Mouse (Mus musculus) hindbrain, embryonic 16.5 days (tissue): ENCODE measurements around the gene Sprr3. TPM values are rescaled to one million over a fixed set of nuclear protein-coding genes. Genes with fewer than 3 reads are reported as not detected.

Experiments used
- ATAC-seq: fragments of 200-750 bp; cut with Nextera tagmentation; 2 replicates; pipeline ENCODE4 v1.8.0; 2017; ENCODE audit warnings: moderate TSS enrichment, moderate library complexity
- H3K27ac ChIP-seq: fragments of 300-500 bp; sonication (generic); 2 replicates; pipeline ENCODE4 v1.5.1; 2014; ENCODE audit warnings: low read depth, mild to moderate bottlenecking, control low read depth, low read length, moderate library complexity
- H3K27me3 ChIP-seq: fragments of 300-500 bp; sonication (generic); replicated peaks from 2 replicates; pipeline ENCODE4 v1.6.1; 2014; ENCODE audit warnings: low read length; ENCODE audit not compliant: control insufficient read depth, insufficient read depth
- H3K36me3 ChIP-seq: fragments of 300-500 bp; sonication (generic); 2 replicates; pipeline ENCODE4 v1.6.1; 2014; ENCODE audit warnings: mild to moderate bottlenecking, low read length, moderate library complexity, mixed read lengths; ENCODE audit not compliant: control insufficient read depth, insufficient read depth
- H3K4me1 ChIP-seq: fragments of 300-500 bp; sonication (generic); 2 replicates; pipeline ENCODE4 v1.6.1; 2014; ENCODE audit warnings: low read depth, low read length; ENCODE audit not compliant: control insufficient read depth, insufficient read depth
- H3K4me2 ChIP-seq: fragments of 300-500 bp; sonication (generic); 2 replicates; pipeline ENCODE4 v1.6.1; 2014; ENCODE audit warnings: mild to moderate bottlenecking, low read length, control low read depth, moderate library complexity
- H3K4me3 ChIP-seq: fragments of 300-500 bp; sonication (generic); 2 replicates; pipeline ENCODE4 v1.5.1; 2014; ENCODE audit warnings: mild to moderate bottlenecking, low read length, control low read depth, moderate library complexity
- H3K9ac ChIP-seq: fragments of 300-500 bp; sonication (generic); 2 replicates; pipeline ENCODE4 v1.6.1; 2014; ENCODE audit warnings: low read depth, mild to moderate bottlenecking, control low read depth, low read length, moderate library complexity
- H3K9me3 ChIP-seq: fragments of 300-500 bp; sonication (generic); 2 replicates; pipeline ENCODE4 v1.6.1; 2014; ENCODE audit warnings: mild to moderate bottlenecking, low read length, moderate library complexity; ENCODE audit not compliant: control insufficient read depth
- WGBS: fragments of 180-500 bp; shearing (Covaris S2); extraction: QIAGEN DNeasy Blood & Tissue Kit; methylation state at CpG from one replicate; pipeline ENCODE4 v1.1.7; 2014; 5-methylcytosine and 5-hydroxymethylcytosine counted together
- polyA plus RNA-seq: library from polyadenylated mRNA; unstranded; fragments of >200 nt; fragmentation: Nextera tagmentation; extraction: Ambion mirVana; gene quantifications from 2 replicates; pipeline ENCODE4 v1.2.1, GENCODE M21; 2015

The Sprr3 gene
- polyA plus RNA-seq, 1 experiment from 2014 or later: not detected

- Histone ChIP-seq H3K27me3 (no peaks in the 10 kb centered on the region), H3K4me2 (no peak overlapping the region), H3K9me3 (no peaks in the 10 kb centered on the region), H3K4me1 (no peaks in the 10 kb centered on the region), H3K36me3 (no peaks in the 10 kb centered on the region), H3K9ac (no peak overlapping the region), H3K4me3 (no peak overlapping the region), H3K27ac (no peak overlapping the region)
- 92% methylated on average over 1 of the region's 1 CpGs for WGBS
- ATAC-seq: no peak
These were observed 8.1 kb upstream of the Sprr3 start for GRCm38 (mm10) chr3:92466576-92466975.

- WGBS: 86% methylated on average over 5 of the region's 5 CpGs
- ATAC-seq: no peak
These were observed 3.4 kb downstream of the Sprr3 start for GRCm38 (mm10) chr3:92455151-92455550.

DNA sequence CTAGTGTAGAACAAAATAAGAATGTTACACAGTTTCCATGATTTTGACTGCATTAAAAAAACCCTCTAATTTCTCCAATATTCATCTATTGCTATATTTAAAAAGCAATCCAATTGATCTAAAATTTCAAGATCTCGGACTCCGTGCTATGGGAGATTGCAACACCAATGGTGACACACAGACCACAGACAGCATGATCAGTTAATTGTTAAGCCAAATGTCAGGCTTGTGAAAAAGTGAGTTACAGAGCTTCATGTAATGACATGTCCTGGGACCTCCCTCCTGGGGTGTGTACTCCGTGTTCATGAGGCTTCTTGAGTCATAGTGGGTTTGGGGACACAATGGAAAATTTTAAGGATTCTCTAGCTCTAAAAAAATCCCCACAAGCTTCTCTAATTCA is 18.3 kb downstream of the Sprr3 start:
- no peak for ATAC-seq
- Histone ChIP-seq H3K9ac (no peak overlapping the region), H3K9me3 (no peaks in the 10 kb centered on the region), H3K4me2 (no peak overlapping the region), H3K36me3 (no peaks in the 10 kb centered on the region), H3K27me3 (no peaks in the 10 kb centered on the region), H3K4me3 (no peak overlapping the region), H3K27ac (no peak overlapping the region), H3K4me1 (no peaks in the 10 kb centered on the region)
- 85% methylated on average over 3 of the region's 3 CpGs for WGBS

More at GRCm38 (mm10) chr3:92455151-92455550, 3.4 kb downstream of the Sprr3 start:
- H3K4me2 ChIP-seq: no peak overlapping the region
- no peaks in the 10 kb centered on the region for H3K4me1 ChIP-seq
- H3K36me3 ChIP-seq: no peaks in the 10 kb centered on the region
- H3K9me3 ChIP-seq: no peaks in the 10 kb centered on the region
- no peak overlapping the region for H3K4me3 ChIP-seq
- no peak overlapping the region for H3K9ac ChIP-seq
- H3K27me3 ChIP-seq: no peaks in the 10 kb centered on the region
- H3K27ac ChIP-seq: no peak overlapping the region

GRCm38 (mm10) chr3:92438689-92439088 is 19.8 kb downstream of the Sprr3 start, which contains the start of gene Sprr1b:
Gene Sprr1b (minus strand): TSS chr3:92438789.
- no peaks in the 10 kb centered on the region for H3K36me3 ChIP-seq
- H3K4me2 ChIP-seq: no peak within 1 kb of the TSS
- no peak for ATAC-seq
- no peaks in the 10 kb centered on the region for H3K4me1 ChIP-seq
- H3K27me3 ChIP-seq: no peaks in the 10 kb centered on the region
- 90% methylated on average over 3 of the region's 3 CpGs for WGBS
- H3K27ac ChIP-seq: no peak within 1 kb of the TSS
- no peaks in the 10 kb centered on the region for H3K9me3 ChIP-seq
- no peak within 1 kb of the TSS for H3K4me3 ChIP-seq
- H3K9ac ChIP-seq: no peak within 1 kb of the TSS

GRCm38 (mm10) chr3:92432282-92432681 is 26.2 kb downstream of the Sprr3 start, which contains the start of gene Sprr2k:
Gene Sprr2k (plus strand): TSS chr3:92432582.
- Histone ChIP-seq H3K9ac (no peak within 1 kb of the TSS), H3K4me3 (no peak within 1 kb of the TSS), H3K9me3 (no peaks in the 10 kb centered on the region), H3K36me3 (no peaks in the 10 kb centered on the region), H3K4me2 (no peak within 1 kb of the TSS), H3K27ac (no peak within 1 kb of the TSS), H3K4me1 (no peaks in the 10 kb centered on the region), H3K27me3 (no peaks in the 10 kb centered on the region)
- 90% methylated on average over 2 of the region's 2 CpGs for WGBS
- ATAC-seq: no peak

DNA sequence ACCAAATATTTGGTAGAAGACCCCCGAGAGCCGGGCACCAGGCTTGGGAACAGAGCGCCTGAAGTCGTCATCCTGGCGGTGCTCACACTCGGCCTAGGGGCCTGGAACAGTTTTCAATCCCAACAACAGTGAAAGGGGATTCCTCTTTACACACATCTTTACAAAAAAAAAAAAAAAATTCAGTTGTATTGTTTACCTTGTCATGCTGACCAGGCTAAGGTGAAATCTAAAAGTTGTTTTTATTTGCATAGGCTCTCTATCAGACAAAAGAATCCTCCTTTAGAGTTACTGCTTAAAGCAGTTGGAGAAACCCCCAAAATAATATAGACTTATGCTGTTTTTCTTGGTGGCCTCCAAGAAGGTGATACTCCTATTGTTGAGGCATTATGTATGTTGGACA is 29.2 kb downstream of the Sprr3 start, which contains the start of gene Gm9774:
Gm9774 (minus strand) TSS at position 101 of the 400 bp plus-strand sequence.
- Histone ChIP-seq H3K4me2 (no peak within 1 kb of the TSS), H3K27ac (no peak within 1 kb of the TSS), H3K27me3 (no peaks in the 10 kb centered on the region), H3K4me3 (no peak within 1 kb of the TSS), H3K9me3 (no peaks in the 10 kb centered on the region), H3K36me3 (no peaks in the 10 kb centered on the region), H3K9ac (no peak within 1 kb of the TSS), H3K4me1 (no peaks in the 10 kb centered on the region)
- 97% methylated on average over 6 of the region's 6 CpGs for WGBS
- no peak for ATAC-seq

GRCm38 (mm10) chr3:92417782-92418181 is 40.7 kb downstream of the Sprr3 start, which contains the start of gene Sprr2j-ps:
Gene Sprr2j-ps (plus strand): TSS chr3:92418082.
- no peak within 1 kb of the TSS for H3K27ac ChIP-seq
- no peak within 1 kb of the TSS for H3K4me2 ChIP-seq
- H3K9me3 ChIP-seq: no peaks in the 10 kb centered on the region
- WGBS: 96% methylated on average over 2 of the region's 2 CpGs
- H3K4me3 ChIP-seq: no peak within 1 kb of the TSS
- H3K4me1 ChIP-seq: no peaks in the 10 kb centered on the region
- no peak for ATAC-seq
- no peaks in the 10 kb centered on the region for H3K36me3 ChIP-seq
- no peaks in the 10 kb centered on the region for H3K27me3 ChIP-seq
- H3K9ac ChIP-seq: no peak within 1 kb of the TSS

DNA sequence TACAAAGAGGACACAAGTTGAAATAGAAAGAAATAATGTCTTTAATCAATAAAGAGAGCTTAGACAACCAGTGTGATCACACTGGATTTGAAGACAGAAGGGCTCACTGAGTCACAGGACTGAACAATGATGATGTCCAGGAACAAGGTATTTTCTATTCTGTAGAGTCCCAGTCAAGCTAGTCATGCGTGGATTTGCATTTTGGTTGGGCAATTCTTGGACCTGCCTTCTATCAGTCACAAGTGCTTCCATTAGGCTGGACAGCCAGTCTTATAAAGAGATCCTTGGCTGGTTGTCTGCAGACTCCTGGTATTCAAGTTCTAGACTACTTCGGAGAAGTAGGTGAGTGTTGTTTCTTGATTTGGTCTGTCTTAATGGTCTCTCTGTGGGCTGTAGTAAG is 50.8 kb downstream of the Sprr3 start, which contains the start of gene Sprr2i:
Sprr2i (plus strand) TSS at position 301 of the 400 bp plus-strand sequence.
- H3K4me3 ChIP-seq: no peak within 1 kb of the TSS
- 96% methylated on average over 2 of the region's 2 CpGs for WGBS
- no peaks in the 10 kb centered on the region for H3K4me1 ChIP-seq
- no peaks in the 10 kb centered on the region for H3K36me3 ChIP-seq
- H3K9me3 ChIP-seq: no peaks in the 10 kb centered on the region
- ATAC-seq: no peak
- H3K4me2 ChIP-seq: no peak within 1 kb of the TSS
- H3K9ac ChIP-seq: no peak within 1 kb of the TSS
- no peak within 1 kb of the TSS for H3K27ac ChIP-seq
- H3K27me3 ChIP-seq: no peaks in the 10 kb centered on the region
